Mouse (Mus musculus) liver, postnatal 0 days (tissue): ENCODE results near the gene Psen1. TPM values are rescaled to one million over a fixed set of nuclear protein-coding genes. Genes with fewer than 3 reads are reported as not detected.

ENCODE experiments used
- ATAC-seq: fragments of 200-750 bp; cut with Nextera tagmentation; 2 replicates; pipeline ENCODE4 v1.8.0; 2017; ENCODE audit warnings: mild to moderate bottlenecking, moderate library complexity
- DNase-seq: peaks from one replicate; pipeline ENCODE4 v3.0.0-alpha.2; 2016
- H3K27ac ChIP-seq: fragments of 300-500 bp; sonication (generic); 2 replicates; pipeline ENCODE4 v1.5.1; 2014; ENCODE audit warnings: antibody characterized with exemption, moderate library complexity, mild to moderate bottlenecking, low read depth
- H3K27me3 ChIP-seq: fragments of 300-500 bp; sonication (generic); 2 replicates; pipeline ENCODE4 v1.6.1; 2014; ENCODE audit warnings: low read length, control low read depth, mixed read lengths; ENCODE audit not compliant: insufficient read depth
- H3K36me3 ChIP-seq: fragments of 300-500 bp; sonication (generic); replicated peaks from 2 replicates; pipeline ENCODE4 v1.6.1; 2014; ENCODE audit warnings: mild to moderate bottlenecking, control low read depth, low read length, moderate library complexity, mixed read lengths; ENCODE audit not compliant: insufficient read depth
- H3K4me1 ChIP-seq: fragments of 300-500 bp; sonication (generic); 2 replicates; pipeline ENCODE4 v1.6.1; 2014; ENCODE audit warnings: antibody characterized with exemption, mild to moderate bottlenecking, control low read depth; ENCODE audit not compliant: insufficient read depth
- H3K4me2 ChIP-seq: fragments of 300-500 bp; sonication (generic); 2 replicates; pipeline ENCODE4 v1.6.1; 2014; ENCODE audit warnings: low read depth, mild to moderate bottlenecking, low read length, moderate library complexity, mixed read lengths
- H3K4me3 ChIP-seq: fragments of 300-500 bp; sonication (generic); 2 replicates; pipeline ENCODE4 v1.5.1; 2014; ENCODE audit warnings: low read depth, low read length
- H3K9ac ChIP-seq: fragments of 300-500 bp; sonication (generic); replicated peaks from 2 replicates; pipeline ENCODE4 v1.6.1; 2014; ENCODE audit warnings: mild to moderate bottlenecking, moderate library complexity
- H3K9me3 ChIP-seq: fragments of 300-500 bp; sonication (generic); 2 replicates; pipeline ENCODE4 v1.6.1; 2016; ENCODE audit warnings: mild to moderate bottlenecking, control low read depth, low read length, mixed read lengths
- CTCF ChIP-seq: sonication (generic); IDR thresholded peaks from 2 replicates; pipeline ENCODE4 v1.5.1; 2016; ENCODE audit warnings: antibody characterized with exemption, low read depth
- EP300 ChIP-seq: IDR thresholded peaks from 2 replicates; pipeline ENCODE4 v1.6.1; 2016; ENCODE audit warnings: antibody characterized with exemption, low read depth, mild to moderate bottlenecking
- WGBS: fragments of 180-500 bp; shearing (Covaris S2); extraction: QIAGEN DNeasy Blood & Tissue Kit; methylation state at CpG from one replicate; pipeline ENCODE4 v1.1.7; 2014; ENCODE audit not compliant: insufficient replicate concordance; 5-methylcytosine and 5-hydroxymethylcytosine counted together
- polyA plus RNA-seq: library from polyadenylated mRNA; unstranded; fragments of >200 nt; fragmentation: Nextera tagmentation; extraction: Ambion mirVana; gene quantifications from 2 replicates; pipeline ENCODE4 v1.2.1, GENCODE M21; 2015

Psen1 gene
- polyA plus RNA-seq = 18.2 and 18.6 TPM in 2 replicates

DNA sequence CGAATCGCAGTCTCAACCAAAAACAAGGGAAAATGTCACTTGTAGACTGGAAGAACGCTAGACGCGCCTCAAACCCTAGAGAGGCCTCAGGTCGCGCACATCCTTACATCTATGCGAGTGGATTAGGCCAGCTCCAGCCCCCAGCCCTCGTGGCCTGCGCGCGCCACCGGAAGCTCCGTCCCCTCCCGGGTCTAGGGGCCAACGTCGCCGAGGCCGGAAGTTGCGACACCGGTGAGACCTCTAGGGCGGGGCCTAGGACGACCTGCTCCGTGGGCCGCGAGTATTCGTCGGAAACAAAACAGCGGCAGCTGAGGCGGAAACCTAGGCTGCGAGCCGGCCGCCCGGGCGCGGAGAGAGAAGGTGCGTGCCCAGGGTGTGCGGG, at the start of gene Psen1:
Gene Psen1, plus strand, starts transcription at position 219 of the 382 bp plus-strand sequence.
- H3K4me1 ChIP-seq = peaks cover 8% of the 10 kb centered on the region
- H3K9me3 ChIP-seq = no peaks in the 10 kb centered on the region
- no peaks in the 10 kb centered on the region for H3K27me3 ChIP-seq
- 4% methylated on average over 36 of the region's 38 CpGs for WGBS
- H3K4me2 ChIP-seq = peak within 1 kb of the TSS; percentile 67
- ATAC-seq (peak; percentile 96), DNase-seq (peak; percentile 96)
- TF ChIP-seq CTCF = no peak
- no peak; the same call in 1 of the 2 replicates for TF ChIP-seq EP300
- H3K9ac ChIP-seq = peak within 1 kb of the TSS; percentile 93
- H3K27ac ChIP-seq = peak within 1 kb of the TSS; percentile 98
- H3K36me3 ChIP-seq = peaks cover 8% of the 10 kb centered on the region
- H3K4me3 ChIP-seq = peak within 1 kb of the TSS; percentile 88

DNA sequence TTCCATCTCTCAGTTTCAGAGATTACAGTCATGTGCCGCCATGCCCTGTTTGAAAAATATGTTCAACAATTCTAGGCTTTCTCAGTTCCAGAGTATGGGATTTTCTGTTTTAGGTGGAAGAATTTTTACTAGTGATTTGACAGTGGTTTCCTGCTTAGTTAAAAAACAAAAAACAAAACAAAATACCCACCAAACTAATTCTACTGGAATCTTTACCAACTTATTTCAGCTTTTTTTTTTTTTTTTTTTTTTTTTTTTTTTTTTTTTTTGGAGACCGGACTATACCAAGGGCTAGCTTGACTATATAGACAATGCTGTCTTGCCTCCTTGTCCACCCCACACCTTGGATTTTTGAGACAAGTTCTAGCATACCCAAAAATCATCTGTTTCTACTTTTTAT, 46.7 kb upstream of the Psen1 start:
- no peak overlapping the region for H3K4me3 ChIP-seq
- H3K27ac ChIP-seq = no peak overlapping the region
- 0 out of 2 replicates have a peak, but pooled peaks cover 3% of the 10 kb centered on the region for H3K4me1 ChIP-seq
- H3K9ac ChIP-seq = no peak overlapping the region
- ATAC-seq = no peak
- no peak for TF ChIP-seq EP300
- no peak for TF ChIP-seq CTCF
- 91% methylated on average over 2 of the region's 2 CpGs for WGBS
- no peaks in the 10 kb centered on the region for H3K27me3 ChIP-seq
- no peaks in the 10 kb centered on the region for H3K9me3 ChIP-seq
- H3K36me3 ChIP-seq = peaks cover 62% of the 10 kb centered on the region
- no peak overlapping the region for H3K4me2 ChIP-seq
- DNase-seq = no peak

DNA sequence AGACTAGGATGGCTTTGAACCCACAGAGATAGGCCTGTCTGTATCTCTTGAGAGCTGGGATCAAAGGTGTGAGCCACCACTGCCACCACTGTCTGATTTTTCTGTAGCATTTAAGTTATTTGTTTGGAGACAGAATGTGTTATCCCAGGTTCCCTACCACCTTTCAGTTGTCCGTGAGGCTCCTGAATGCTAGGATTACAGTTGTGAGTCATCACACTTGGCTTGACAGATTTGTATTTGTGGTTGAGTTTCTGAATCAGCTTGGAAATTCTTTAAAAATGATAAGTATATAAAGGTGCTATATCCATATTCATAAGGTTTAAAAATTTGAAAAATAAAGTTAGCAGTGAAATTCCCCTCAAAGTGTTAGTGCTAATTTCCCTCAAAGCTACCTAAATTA, 44.8 kb upstream of the Psen1 start:
- 88% methylated on average over 1 of the region's 1 CpGs for WGBS
- no peaks in the 10 kb centered on the region for H3K4me1 ChIP-seq
- TF ChIP-seq EP300 = no peak
- TF ChIP-seq CTCF = no peak
- peaks cover 54% of the 10 kb centered on the region for H3K36me3 ChIP-seq
- ATAC-seq (no peak), DNase-seq (no peak)
- H3K9ac ChIP-seq = no peak overlapping the region
- no peaks in the 10 kb centered on the region for H3K9me3 ChIP-seq
- no peak overlapping the region for H3K27ac ChIP-seq
- no peak overlapping the region for H3K4me3 ChIP-seq
- H3K4me2 ChIP-seq = no peak overlapping the region
- no peaks in the 10 kb centered on the region for H3K27me3 ChIP-seq

DNA sequence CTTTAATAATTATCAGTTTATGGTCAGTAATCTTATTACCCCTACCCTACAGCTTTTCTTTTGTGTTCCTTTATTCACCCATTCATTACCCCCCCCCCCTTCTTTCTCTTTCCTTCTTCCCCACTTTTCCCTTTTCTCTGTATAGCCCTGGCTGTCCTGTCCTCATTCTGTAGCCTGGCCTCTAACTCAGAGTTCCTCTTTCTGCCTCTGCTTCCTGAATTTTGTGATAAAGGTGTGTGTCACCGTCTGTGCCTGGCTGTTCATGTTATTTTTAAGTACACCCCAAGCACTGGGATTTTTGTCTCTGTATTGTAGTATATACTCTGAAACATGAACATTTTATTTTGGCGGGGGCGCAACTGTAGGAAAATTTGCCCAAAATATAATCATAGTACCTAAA, 37.6 kb upstream of the Psen1 start:
- no peak overlapping the region for H3K9ac ChIP-seq
- H3K36me3 ChIP-seq = peaks cover 65% of the 10 kb centered on the region
- DNase-seq (no peak), ATAC-seq (no peak)
- no peaks in the 10 kb centered on the region for H3K4me1 ChIP-seq
- no peaks in the 10 kb centered on the region for H3K9me3 ChIP-seq
- H3K4me3 ChIP-seq = no peak overlapping the region
- WGBS = 72% methylated on average over 3 of the region's 3 CpGs
- no peaks in the 10 kb centered on the region for H3K27me3 ChIP-seq
- no peak overlapping the region for H3K27ac ChIP-seq
- H3K4me2 ChIP-seq = no peak overlapping the region
- no peak for TF ChIP-seq CTCF
- no peak for TF ChIP-seq EP300

DNA sequence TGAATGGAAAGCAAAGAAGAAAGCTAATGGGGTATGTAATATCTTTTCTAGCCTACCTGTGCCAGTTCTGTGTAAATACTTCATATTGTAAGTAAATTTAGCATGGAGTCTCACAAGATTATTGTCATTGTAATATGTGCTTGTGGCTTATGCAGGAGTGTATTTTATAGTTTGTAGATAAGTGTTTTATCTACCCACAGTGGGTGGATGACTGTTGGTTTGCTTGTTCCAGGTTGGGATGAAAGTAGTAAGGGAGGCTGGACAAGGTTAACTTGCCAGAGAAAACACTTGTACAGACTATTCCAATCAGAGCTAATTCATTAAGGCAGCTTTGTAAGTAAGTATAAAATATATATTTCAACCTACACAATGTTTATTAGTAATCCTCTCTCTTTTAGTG, 36.5 kb upstream of the Psen1 start:
- no peak for DNase-seq
- Histone ChIP-seq H3K27me3 (no peaks in the 10 kb centered on the region), H3K9ac (no peak overlapping the region), H3K4me1 (no peaks in the 10 kb centered on the region), H3K9me3 (no peaks in the 10 kb centered on the region), H3K4me3 (no peak overlapping the region), H3K4me2 (no peak overlapping the region), H3K36me3 (peaks cover 62% of the 10 kb centered on the region), H3K27ac (no peak overlapping the region)
- no peak for ATAC-seq
- TF ChIP-seq EP300 (no peak), CTCF (no peak)

DNA sequence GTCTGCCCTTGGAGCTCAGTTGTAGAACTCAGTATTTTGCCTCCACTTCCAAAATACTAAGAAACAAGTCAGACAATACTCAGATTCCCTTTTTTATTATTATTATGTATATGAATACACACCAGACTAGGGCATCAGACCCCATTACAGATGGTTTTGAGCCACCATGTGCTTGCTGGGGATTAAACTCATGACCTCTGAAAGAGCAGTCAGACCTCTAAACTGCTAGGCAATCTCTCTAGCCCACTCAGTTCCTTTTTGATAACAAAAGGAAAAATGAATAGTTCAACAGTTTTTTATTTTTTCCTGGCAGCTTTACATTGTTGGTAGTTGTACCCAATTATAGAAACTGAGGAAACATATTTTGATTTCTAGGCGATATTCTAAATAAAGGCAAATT, 2.5 kb upstream of the Psen1 start:
- Histone ChIP-seq H3K4me1 (peaks cover 8% of the 10 kb centered on the region), H3K27me3 (no peaks in the 10 kb centered on the region), H3K4me2 (no peak overlapping the region), H3K9ac (no peak overlapping the region), H3K9me3 (no peaks in the 10 kb centered on the region), H3K36me3 (peaks cover 18% of the 10 kb centered on the region), H3K27ac (no peak overlapping the region), H3K4me3 (no peak overlapping the region)
- DNase-seq (no peak), ATAC-seq (no peak)
- 83% methylated on average over 1 of the region's 1 CpGs for WGBS
- no peak for TF ChIP-seq CTCF
